Mouse (Mus musculus) embryonic facial prominence, embryonic 12.5 days (tissue): Measurements from ENCODE around the gene Pum1. TPM values are rescaled to one million over a fixed set of nuclear protein-coding genes. Genes with fewer than 3 reads are reported as not detected.
A peak's percentile ranks its signal among the peaks of the same experiment; 100 is the strongest.

Experiments
- ATAC-seq: fragments of 200-750 bp; cut with Nextera tagmentation; 2 replicates; pipeline ENCODE4 v1.8.0; 2017; ENCODE audit not compliant: insufficient number of reproducible peaks, insufficient read depth, low FRiP score, low TSS enrichment
- H3K27ac ChIP-seq: fragments of 300-500 bp; sonication (generic); 2 replicates; pipeline ENCODE4 v1.5.1; 2016; ENCODE audit warnings: mild to moderate bottlenecking
- H3K27me3 ChIP-seq: fragments of 300-500 bp; sonication (generic); 2 replicates; pipeline ENCODE4 v1.6.1; 2016; ENCODE audit warnings: mild to moderate bottlenecking, moderate library complexity
- H3K36me3 ChIP-seq: fragments of 300-500 bp; sonication (generic); 2 replicates; pipeline ENCODE4 v1.6.1; 2016; ENCODE audit warnings: mild to moderate bottlenecking
- H3K4me1 ChIP-seq: fragments of 300-500 bp; sonication (generic); 2 replicates; pipeline ENCODE4 v1.6.1; 2016
- H3K4me2 ChIP-seq: fragments of 300-500 bp; sonication (generic); replicated peaks from 2 replicates; pipeline ENCODE4 v1.6.1; 2016; ENCODE audit warnings: mild to moderate bottlenecking, moderate library complexity
- H3K4me3 ChIP-seq: fragments of 300-500 bp; sonication (generic); 2 replicates; pipeline ENCODE4 v1.5.1; 2016; ENCODE audit warnings: mild to moderate bottlenecking
- H3K9ac ChIP-seq: fragments of 300-500 bp; sonication (generic); 2 replicates; pipeline ENCODE4 v1.6.1; 2016; ENCODE audit warnings: mild to moderate bottlenecking, moderate library complexity
- H3K9me3 ChIP-seq: fragments of 300-500 bp; sonication (generic); 2 replicates; pipeline ENCODE4 v1.6.1; 2016; ENCODE audit warnings: mild to moderate bottlenecking, moderate library complexity
- WGBS: fragments of 180-500 bp; shearing (Covaris S2); methylation state at CpG from one replicate; pipeline ENCODE4 v1.1.7; 2016; 5-methylcytosine and 5-hydroxymethylcytosine counted together
- polyA plus RNA-seq: library from polyadenylated mRNA; unstranded; fragments of >200 nt; fragmentation: Nextera tagmentation; extraction: Ambion mirVana; gene quantifications from 2 replicates; pipeline ENCODE4 v1.2.1, GENCODE M21; 2016

Gene Pum1
- polyA plus RNA-seq, 1 experiment from 2014 or later: 116 TPM

- no peak overlapping the region for H3K27ac ChIP-seq
- H3K4me3 ChIP-seq: no peak overlapping the region
- WGBS: 83% methylated on average over 3 of the region's 3 CpGs
- H3K9me3 ChIP-seq: no peaks in the 10 kb centered on the region
- no peak for ATAC-seq
- peaks cover 43% of the 10 kb centered on the region for H3K36me3 ChIP-seq
- no peaks in the 10 kb centered on the region for H3K27me3 ChIP-seq
- peaks cover under 1% of the 10 kb centered on the region; the same call in 1 of the 2 replicates for H3K4me1 ChIP-seq
- no peak overlapping the region for H3K9ac ChIP-seq
- H3K4me2 ChIP-seq: no peak overlapping the region
Observed at GRCm38 (mm10) chr4:130706215-130707000, 43.3 kb downstream of the Pum1 start.

DNA sequence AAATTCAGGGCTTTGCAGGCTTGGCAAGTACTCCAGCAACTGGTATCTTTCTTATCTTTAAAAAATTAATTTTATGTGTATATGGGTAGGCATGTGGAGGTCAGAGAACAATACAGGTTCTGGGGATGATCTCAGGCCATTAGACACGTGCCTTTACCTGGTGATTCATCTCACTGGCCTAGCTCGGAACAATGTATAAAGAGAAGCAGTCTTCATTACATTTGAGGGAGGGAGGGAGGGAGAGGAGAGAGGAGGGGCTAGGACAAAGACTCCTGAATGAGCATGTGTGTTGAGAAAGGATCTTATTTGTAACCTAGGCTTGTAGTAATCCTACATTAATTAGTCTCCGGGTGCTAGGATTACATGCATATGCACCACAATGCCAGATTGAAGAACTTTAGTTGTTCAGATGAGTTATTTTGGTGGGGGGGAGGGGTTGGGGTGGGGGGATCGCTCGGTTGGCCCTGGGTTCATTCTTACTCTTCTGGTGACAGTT lies 48.3 kb downstream of the Pum1 start:
- Histone ChIP-seq H3K36me3 (peaks cover 10% of the 10 kb centered on the region), H3K4me1 (peaks cover 24% of the 10 kb centered on the region), H3K27ac (no peak overlapping the region), H3K27me3 (no peaks in the 10 kb centered on the region), H3K9ac (no peak overlapping the region), H3K9me3 (no peaks in the 10 kb centered on the region), H3K4me3 (no peak overlapping the region), H3K4me2 (no peak overlapping the region)
- 58% methylated on average over 5 of the region's 5 CpGs for WGBS
- no peak for ATAC-seq

GRCm38 (mm10) chr4:130712341-130712740 lies 49.2 kb downstream of the Pum1 start:
- Histone ChIP-seq H3K36me3 (peaks cover 6% of the 10 kb centered on the region), H3K9me3 (no peaks in the 10 kb centered on the region), H3K4me1 (peaks cover 24% of the 10 kb centered on the region), H3K4me2 (no peak overlapping the region), H3K27me3 (no peaks in the 10 kb centered on the region), H3K9ac (no peak overlapping the region), H3K4me3 (no peak overlapping the region), H3K27ac (no peak overlapping the region; the same call in 1 of the 2 replicates)
- 74% methylated on average over 3 of the region's 3 CpGs for WGBS
- ATAC-seq: 0 out of 2 replicates have a peak, but pooled peaks have one; percentile 28

GRCm38 (mm10) chr4:130713430-130713829 lies 50.3 kb downstream of the Pum1 start:
- Histone ChIP-seq H3K36me3 (peaks cover 5% of the 10 kb centered on the region), H3K4me2 (no peak overlapping the region), H3K27me3 (no peaks in the 10 kb centered on the region), H3K4me1 (peaks cover 24% of the 10 kb centered on the region), H3K9ac (no peak overlapping the region), H3K4me3 (no peak overlapping the region), H3K27ac (no peak overlapping the region), H3K9me3 (no peaks in the 10 kb centered on the region)
- no peak for ATAC-seq
- 74% methylated on average over 5 of the region's 5 CpGs for WGBS

DNA sequence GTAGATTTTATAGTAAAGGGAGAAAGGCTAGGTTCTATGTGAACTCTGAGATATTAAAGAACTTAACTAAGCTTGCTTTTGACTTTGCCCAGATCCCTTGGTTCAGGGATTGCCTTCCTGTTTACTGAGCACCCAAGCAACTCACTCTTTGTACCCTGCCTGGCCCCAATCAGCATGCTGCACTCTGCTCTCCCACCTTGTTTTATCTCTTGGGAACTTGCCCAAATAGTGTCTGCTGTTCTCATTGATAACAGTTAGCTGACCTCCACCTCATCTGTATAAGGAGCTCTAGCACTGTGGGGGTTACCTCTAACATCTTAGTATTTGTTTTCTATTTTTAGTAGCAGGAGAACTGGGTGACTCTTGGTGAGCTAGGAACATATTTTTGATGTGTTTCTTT lies 52.0 kb downstream of the Pum1 start:
- Histone ChIP-seq H3K36me3 (peaks cover 12% of the 10 kb centered on the region), H3K4me3 (no peak overlapping the region), H3K27me3 (no peaks in the 10 kb centered on the region), H3K4me1 (peaks cover 26% of the 10 kb centered on the region), H3K9ac (no peak overlapping the region), H3K27ac (no peak overlapping the region), H3K4me2 (no peak overlapping the region), H3K9me3 (no peaks in the 10 kb centered on the region)
- ATAC-seq: no peak

DNA sequence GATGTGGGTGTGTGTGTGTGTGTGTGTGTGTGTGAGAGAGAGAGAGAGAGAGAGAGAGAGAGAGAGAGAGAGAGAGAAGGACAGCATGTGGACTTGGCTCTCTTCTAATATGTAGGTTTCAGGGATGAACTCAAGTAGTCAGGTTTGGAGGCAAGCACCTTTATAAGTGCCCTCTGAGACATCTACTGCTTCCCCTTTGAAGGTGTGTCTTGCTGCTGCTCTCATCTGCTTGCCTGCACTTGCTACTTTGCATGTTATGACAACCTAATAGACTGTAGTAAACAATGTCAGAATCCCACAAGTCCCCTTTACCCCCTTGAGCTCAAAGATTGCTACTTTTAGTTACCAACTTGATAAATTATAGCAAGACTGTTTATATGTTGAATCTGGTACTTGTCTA lies 52.5 kb downstream of the Pum1 start:
- Histone ChIP-seq H3K27me3 (no peaks in the 10 kb centered on the region), H3K4me2 (no peak overlapping the region), H3K36me3 (peaks cover 14% of the 10 kb centered on the region), H3K9ac (no peak overlapping the region), H3K9me3 (no peaks in the 10 kb centered on the region), H3K4me1 (peaks cover 31% of the 10 kb centered on the region), H3K27ac (no peak overlapping the region), H3K4me3 (no peak overlapping the region)
- ATAC-seq: no peak

- H3K27ac ChIP-seq: no peak overlapping the region
- peaks cover 19% of the 10 kb centered on the region for H3K36me3 ChIP-seq
- no peaks in the 10 kb centered on the region for H3K27me3 ChIP-seq
- no peak overlapping the region for H3K9ac ChIP-seq
- no peak overlapping the region for H3K4me3 ChIP-seq
- no peak overlapping the region for H3K4me2 ChIP-seq
- no peak for ATAC-seq
- WGBS: 83% methylated on average over 4 of the region's 4 CpGs
- no peaks in the 10 kb centered on the region for H3K9me3 ChIP-seq
- H3K4me1 ChIP-seq: peaks cover 44% of the 10 kb centered on the region
Observed at GRCm38 (mm10) chr4:130719348-130719747, 56.2 kb downstream of the Pum1 start.

DNA sequence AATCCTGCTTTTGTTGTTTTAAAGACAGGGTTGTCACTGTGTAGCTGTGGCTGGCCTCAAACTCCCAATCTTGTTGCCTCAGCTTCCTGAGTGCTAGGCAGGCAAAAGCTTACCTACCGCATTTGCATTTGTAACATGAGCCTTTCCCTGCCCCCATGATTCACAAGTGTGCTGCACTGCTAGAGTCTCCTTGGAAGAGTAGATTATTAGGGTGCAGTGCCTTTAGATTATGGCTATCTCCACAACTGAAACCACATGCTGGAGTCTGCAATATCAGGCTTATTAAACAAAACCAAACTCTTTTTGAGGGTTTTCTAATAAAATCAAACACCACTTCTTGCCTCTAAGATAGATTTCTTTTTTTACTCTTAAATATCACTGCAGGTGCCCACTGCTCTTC lies 59.5 kb downstream of the Pum1 start:
- Histone ChIP-seq H3K27me3 (no peaks in the 10 kb centered on the region), H3K27ac (0 out of 2 replicates have a peak overlapping the region, but pooled peaks have one; percentile 23), H3K9me3 (no peaks in the 10 kb centered on the region), H3K9ac (no peak overlapping the region), H3K4me1 (peaks cover 36% of the 10 kb centered on the region), H3K36me3 (peaks cover 24% of the 10 kb centered on the region), H3K4me3 (no peak overlapping the region), H3K4me2 (no peak overlapping the region)
- no peak for ATAC-seq
- 10% methylated on average over 1 of the region's 1 CpGs for WGBS

DNA sequence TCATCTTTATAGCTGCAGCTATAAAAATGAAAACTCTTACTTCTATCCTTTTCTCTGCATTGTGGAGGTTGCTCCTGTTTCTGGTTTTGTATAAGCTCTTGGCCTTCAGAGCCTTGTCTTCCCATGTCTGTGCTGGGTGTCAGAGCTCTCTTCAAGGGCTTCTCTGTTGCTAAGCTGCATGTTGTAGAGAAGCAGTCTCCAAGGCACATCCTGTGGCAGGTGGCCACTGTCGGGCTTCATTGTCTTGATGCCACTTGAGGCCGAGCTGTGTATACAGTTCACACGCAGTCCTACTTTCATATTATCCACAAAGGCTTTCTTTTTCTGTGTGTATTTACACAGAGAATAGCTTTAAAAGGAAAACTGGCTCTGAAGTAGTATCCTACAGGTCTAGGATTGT lies 63.0 kb downstream of the Pum1 start:
- peaks cover 32% of the 10 kb centered on the region for H3K36me3 ChIP-seq
- no peaks in the 10 kb centered on the region for H3K27me3 ChIP-seq
- peaks cover 25% of the 10 kb centered on the region for H3K4me1 ChIP-seq
- H3K9ac ChIP-seq: no peak overlapping the region
- 72% methylated on average over 3 of the region's 3 CpGs for WGBS
- H3K4me2 ChIP-seq: no peak overlapping the region
- H3K27ac ChIP-seq: no peak overlapping the region
- H3K9me3 ChIP-seq: no peaks in the 10 kb centered on the region
- no peak overlapping the region for H3K4me3 ChIP-seq
- no peak for ATAC-seq

DNA sequence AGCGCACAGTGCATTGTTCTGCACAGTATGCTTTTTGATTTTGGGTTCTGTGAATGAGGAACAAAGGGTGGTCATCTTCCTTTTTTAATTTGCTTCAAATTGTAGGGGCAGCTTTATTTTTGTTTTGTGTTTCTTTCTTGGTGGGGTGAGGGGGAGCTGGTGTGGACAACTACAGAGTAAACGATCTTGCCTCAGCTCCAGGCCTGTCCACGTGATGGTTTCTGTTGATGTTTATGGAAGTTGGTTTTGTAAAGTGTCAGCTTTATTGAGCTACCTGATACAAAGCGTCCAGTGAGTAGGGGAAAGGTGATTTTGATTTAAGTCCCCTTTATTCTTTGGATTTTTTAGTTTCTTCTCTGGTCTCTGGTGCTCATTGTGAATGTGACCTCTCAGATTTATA lies 72.8 kb downstream of the Pum1 start:
- no peak for ATAC-seq
- Histone ChIP-seq H3K4me1 (peaks cover 6% of the 10 kb centered on the region), H3K36me3 (peaks cover 15% of the 10 kb centered on the region), H3K9me3 (no peaks in the 10 kb centered on the region), H3K4me3 (no peak overlapping the region), H3K27me3 (no peaks in the 10 kb centered on the region), H3K9ac (no peak overlapping the region), H3K4me2 (no peak overlapping the region), H3K27ac (no peak overlapping the region)
- 82% methylated on average over 4 of the region's 4 CpGs for WGBS

- Histone ChIP-seq H3K9ac (no peak overlapping the region), H3K9me3 (no peaks in the 10 kb centered on the region), H3K4me3 (no peak overlapping the region), H3K27me3 (no peaks in the 10 kb centered on the region), H3K4me1 (no peaks in the 10 kb centered on the region; the same call in 1 of the 2 replicates), H3K36me3 (peaks cover 24% of the 10 kb centered on the region), H3K27ac (no peak overlapping the region), H3K4me2 (no peak overlapping the region)
- ATAC-seq: no peak
- 60% methylated on average over 2 of the region's 2 CpGs for WGBS
Observed at GRCm38 (mm10) chr4:130738527-130738926, 75.4 kb downstream of the Pum1 start.

GRCm38 (mm10) chr4:130744058-130744457 lies 80.9 kb downstream of the Pum1 start:
- no peak for ATAC-seq
- Histone ChIP-seq H3K4me3 (no peak overlapping the region), H3K4me1 (no peaks in the 10 kb centered on the region), H3K9me3 (no peaks in the 10 kb centered on the region), H3K9ac (no peak overlapping the region), H3K4me2 (no peak overlapping the region), H3K36me3 (peaks cover 74% of the 10 kb centered on the region), H3K27ac (no peak overlapping the region), H3K27me3 (no peaks in the 10 kb centered on the region)
- WGBS: 82% methylated on average over 4 of the region's 4 CpGs
